Mouse (Mus musculus): ENCODE measurements around the gene Samd4b.

Samd4b gene

GRCm38 (mm10) chr7:28377190-28378065 is 220.5 kb downstream of the Samd4b start:
- DNase-seq (ENCODE audit: low spot score), result no peak

- peak; percentile 72 for DNase-seq (ENCODE audit: low spot score)
Observed at GRCm38 (mm10) chr7:28376011-28376771, 221.8 kb downstream of the Samd4b start.

DNA sequence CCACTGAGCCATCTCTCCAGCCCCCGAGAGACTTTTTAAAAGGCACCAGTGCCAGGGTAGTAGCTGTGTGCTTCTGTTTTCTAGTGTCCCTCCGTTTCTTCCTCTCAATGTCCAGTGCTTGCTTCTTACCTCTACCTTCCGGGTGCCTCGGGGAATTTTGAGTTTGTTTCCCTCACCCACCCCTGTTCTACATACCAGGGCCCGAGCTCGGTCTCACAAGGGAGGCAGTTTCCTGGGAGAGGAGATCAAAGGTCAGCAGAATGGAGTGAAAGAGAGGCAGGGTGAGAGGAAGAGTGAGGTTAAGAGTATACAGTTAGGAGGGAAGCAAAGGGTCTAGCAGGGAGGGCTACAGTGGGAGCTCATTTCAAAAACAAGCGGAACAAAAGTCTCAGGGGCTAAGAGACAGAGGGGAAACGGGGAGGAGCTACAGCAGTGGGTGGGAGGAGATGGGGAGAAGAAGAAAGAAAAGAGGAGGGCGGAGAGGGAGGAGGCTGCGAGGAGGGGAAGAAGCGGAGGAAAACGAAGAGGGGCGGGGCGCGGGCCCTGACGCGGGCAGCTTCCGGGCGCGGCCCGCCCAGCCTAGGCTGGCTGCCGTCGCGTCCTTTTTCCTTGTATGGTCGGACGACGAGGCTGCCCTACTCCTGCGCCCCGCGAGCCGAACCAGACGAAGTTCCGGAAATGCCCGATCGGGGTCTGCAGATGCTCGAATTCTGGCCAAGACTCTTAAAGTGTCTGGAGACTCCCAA is 222.6 kb downstream of the Samd4b start:
- peak; percentile 91 for DNase-seq (ENCODE audit: low spot score)

GRCm38 (mm10) chr7:28374647-28375046 is 223.3 kb downstream of the Samd4b start:
- DNase-seq (ENCODE audit: low spot score), result no peak

- no peak for DNase-seq (ENCODE audit: low spot score)
Observed at GRCm38 (mm10) chr7:28373891-28374495, 224.0 kb downstream of the Samd4b start.

GRCm38 (mm10) chr7:28373131-28373581 is 224.8 kb downstream of the Samd4b start:
- DNase-seq (ENCODE audit: low spot score), result no peak

DNA sequence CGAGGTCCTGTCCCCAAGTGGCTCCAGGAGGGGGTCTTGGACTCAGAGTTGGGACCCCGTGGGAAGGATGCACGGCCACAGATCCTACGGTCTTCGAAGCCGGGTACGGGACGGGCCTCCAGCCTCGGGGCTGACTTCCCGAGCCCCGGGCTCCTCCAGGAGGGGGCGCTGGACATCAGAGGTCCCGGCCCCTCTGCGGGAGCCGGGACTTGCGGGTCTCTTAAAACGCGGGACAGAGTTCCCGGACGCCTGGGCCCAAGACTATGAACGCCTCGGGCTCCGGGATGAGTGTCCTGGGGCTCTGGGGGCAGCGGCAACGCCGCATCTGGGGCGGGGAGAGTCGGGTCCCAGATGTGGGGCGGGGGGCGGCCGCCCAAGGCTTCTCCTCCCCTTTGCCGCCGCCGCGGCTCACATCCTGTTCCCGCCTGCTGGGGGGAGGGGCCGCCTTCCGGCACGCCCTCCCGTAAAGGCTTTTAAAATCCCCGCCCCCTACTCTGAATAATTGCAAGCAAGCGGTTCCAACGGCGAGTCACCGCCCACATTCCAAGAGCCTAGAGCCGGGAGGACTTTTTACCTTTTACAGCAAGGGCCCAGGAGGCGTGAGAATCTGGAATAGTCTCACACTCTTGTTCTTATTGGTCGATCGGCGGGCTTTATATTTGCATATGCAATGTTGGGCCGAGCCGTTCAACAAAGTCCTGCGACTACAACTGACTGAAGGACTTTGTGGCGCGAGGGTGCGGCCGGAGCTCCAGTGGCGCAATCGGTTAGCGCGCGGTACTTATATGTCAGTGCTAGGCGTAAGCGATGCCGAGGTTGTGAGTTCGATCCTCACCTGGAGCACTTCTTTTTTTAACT is 225.5 kb downstream of the Samd4b start, which contains the start of gene Plekhg2:
Gene Plekhg2, minus strand, starts transcription at position 349 of the 858 bp plus-strand sequence.
- DNase-seq (ENCODE audit: low spot score), result peak; percentile 96

DNA sequence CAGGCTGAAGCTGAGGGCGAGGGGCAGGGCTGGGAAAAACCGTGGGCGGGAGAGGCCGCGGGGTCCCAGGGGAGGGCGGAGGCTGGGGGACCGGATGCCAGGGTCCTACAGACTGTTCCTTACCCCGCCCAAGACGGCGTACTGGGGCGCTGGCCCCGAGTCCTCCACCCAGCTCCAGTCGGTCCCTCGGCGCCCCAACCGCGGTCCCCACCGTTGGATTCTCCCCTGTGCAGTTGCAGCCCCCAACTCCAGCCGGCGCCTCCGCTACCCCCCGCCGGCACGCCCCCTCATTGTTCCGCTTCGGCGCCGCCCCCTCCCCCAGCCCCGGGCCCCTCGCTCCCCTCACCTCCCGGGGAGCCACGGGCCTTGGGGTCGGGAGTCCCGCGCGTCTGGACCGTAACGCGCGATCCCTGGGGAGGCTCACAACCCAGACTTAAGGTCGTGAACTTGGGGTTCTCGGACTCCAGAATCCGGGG is 226.4 kb downstream of the Samd4b start:
- DNase-seq (ENCODE audit: low spot score), result peak; percentile 68

GRCm38 (mm10) chr7:28370977-28371513 is 226.9 kb downstream of the Samd4b start:
- DNase-seq (ENCODE audit: low spot score), result peak; percentile 34

- no peak for DNase-seq (ENCODE audit: low spot score)
Observed at GRCm38 (mm10) chr7:28370051-28370450, 227.9 kb downstream of the Samd4b start.

- DNase-seq (ENCODE audit: low spot score), result no peak
Observed at GRCm38 (mm10) chr7:28368276-28368920, 229.5 kb downstream of the Samd4b start.

GRCm38 (mm10) chr7:28367663-28368275 is 230.2 kb downstream of the Samd4b start:
- DNase-seq (ENCODE audit: low spot score), result no peak

- DNase-seq (ENCODE audit: low spot score), result no peak
Observed at GRCm38 (mm10) chr7:28362441-28363060, 235.4 kb downstream of the Samd4b start.

DNA sequence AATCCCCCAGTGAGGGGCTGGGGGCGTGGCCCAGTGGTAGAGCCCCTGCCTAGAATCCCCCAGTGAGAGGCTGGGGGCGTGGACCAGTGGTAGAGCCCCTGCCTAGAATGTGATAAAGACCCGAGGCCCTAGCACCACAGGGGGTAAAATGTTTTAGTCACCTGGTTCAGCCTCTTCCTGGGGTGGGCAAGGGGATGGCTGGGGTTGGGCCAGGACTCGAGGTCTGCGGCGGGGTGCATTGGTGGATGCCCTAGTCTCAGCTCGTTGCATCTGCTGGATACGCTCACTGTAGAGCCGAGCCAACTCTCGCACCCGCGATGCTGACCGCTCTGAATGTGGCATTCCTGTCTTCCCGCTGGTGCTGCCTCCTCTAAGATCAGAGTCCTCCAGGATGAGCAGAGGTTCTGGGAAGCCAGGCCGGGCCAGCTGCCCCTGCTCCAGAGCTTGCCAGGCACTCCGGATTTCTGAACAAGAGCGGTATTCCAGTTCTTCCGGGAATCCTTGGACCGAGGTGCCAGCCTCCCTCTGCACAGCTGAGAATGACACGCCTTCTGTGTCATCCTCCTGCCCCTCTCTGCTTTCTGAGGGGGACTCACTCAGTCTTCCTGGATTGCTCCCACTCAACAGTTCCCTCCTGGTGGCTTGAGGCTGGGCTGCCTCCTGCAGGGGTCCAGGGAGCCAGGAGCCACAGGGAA is 236.2 kb downstream of the Samd4b start:
- no peak for DNase-seq (ENCODE audit: low spot score)

DNA sequence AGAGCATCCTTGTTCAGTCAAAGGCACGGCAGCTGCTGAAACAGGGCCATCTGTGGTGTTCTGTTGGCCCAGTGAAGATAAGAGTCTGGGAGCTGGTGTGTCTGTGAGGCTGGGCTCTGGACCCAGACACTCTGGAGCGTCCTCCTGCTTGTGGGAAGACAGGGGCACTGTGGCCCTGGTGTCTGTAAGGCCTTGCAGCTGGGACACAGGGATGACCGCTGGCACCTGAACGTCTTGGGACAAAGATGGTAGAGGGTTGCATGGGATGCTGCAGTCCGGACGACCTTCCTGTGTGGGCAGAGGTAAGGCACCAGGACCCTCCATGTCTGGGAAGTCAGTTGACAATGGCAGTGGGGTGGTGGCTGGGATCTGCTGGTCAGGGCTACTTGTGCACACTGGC is 237.7 kb downstream of the Samd4b start:
- DNase-seq (ENCODE audit: low spot score), result no peak

DNA sequence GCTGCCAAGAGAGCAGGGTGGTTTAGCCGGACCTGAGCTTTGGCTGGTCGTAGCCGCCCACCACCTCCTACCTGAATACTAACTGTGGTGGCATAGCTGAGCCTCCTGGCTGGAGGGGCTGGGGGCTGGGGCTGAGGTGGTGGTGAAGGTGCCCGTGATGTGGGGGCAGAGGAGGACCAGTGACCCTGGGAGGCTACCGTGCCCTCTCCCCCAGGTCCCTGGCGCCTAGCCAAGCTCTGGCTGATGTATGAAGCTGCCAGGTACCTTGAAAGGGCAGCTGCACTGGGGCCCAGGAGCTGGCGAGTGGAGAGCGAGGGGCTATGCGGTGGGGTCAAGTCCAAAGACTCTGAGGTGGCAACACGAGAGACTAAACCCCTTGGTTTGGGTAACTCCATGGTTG is 238.1 kb downstream of the Samd4b start:
- no peak for DNase-seq (ENCODE audit: low spot score)

GRCm38 (mm10) chr7:28358431-28358830 is 239.5 kb downstream of the Samd4b start:
- no peak for DNase-seq (ENCODE audit: low spot score)

- no peak for DNase-seq (ENCODE audit: low spot score)
Observed at GRCm38 (mm10) chr7:28357984-28358383, 240.0 kb downstream of the Samd4b start.

All from ovary, postnatal 36 days (tissue).